Mouse (Mus musculus) olfactory bulb, adult 2 months (tissue): Measurements from ENCODE around the gene Fign. TPM values are rescaled to one million over a fixed set of nuclear protein-coding genes. Genes with fewer than 3 reads are reported as not detected.

Experiments used
- H3K27ac ChIP-seq: fragments of 200-500 bp; 2 replicates; pipeline ENCODE4 v1.5.1; 2012; ENCODE audit warnings: low read depth, low read length; ENCODE audit not compliant: insufficient read depth
- H3K4me1 ChIP-seq: fragments of 200-500 bp; 2 replicates; pipeline ENCODE4 v1.6.1; 2012; ENCODE audit warnings: low read length; ENCODE audit not compliant: control insufficient read depth, insufficient read depth
- H3K4me3 ChIP-seq: fragments of 200-500 bp; 2 replicates; pipeline ENCODE4 v1.5.1; 2012; ENCODE audit warnings: mild to moderate bottlenecking, low read depth, low read length, moderate library complexity; ENCODE audit not compliant: insufficient read depth
- CTCF ChIP-seq: fragments of 200-500 bp; IDR thresholded peaks from 2 replicates; pipeline ENCODE4 v1.5.1; 2012; ENCODE audit warnings: low read depth, mild to moderate bottlenecking, low read length, moderate library complexity; ENCODE audit not compliant: insufficient read depth
- POLR2A ChIP-seq: fragments of 200-500 bp; IDR thresholded peaks from 2 replicates; pipeline ENCODE4 v1.6.1; 2012; ENCODE audit warnings: mild to moderate bottlenecking, low read depth, low read length, moderate library complexity; ENCODE audit not compliant: insufficient read depth
- WGBS: fragments of 180-500 bp; shearing (Covaris S2); methylation state at CpG from one replicate; pipeline ENCODE4 v1.1.7; 2018; 5-methylcytosine and 5-hydroxymethylcytosine counted together
- polyA plus RNA-seq: library from polyadenylated mRNA; stranded (reverse); fragments of >200 nt; gene quantifications from 2 replicates; pipeline ENCODE4 v1.2.4, GENCODE M21; 2012; ENCODE audit warnings: low replicate concordance; ENCODE audit not compliant: missing spikeins, insufficient read depth, insufficient read length

Gene Fign
- polyA plus RNA-seq, result not detected in 2 replicates

- TF ChIP-seq POLR2A, result no peak
- no peak for TF ChIP-seq CTCF
- H3K4me1 ChIP-seq, result peaks cover 6% of the 10 kb centered on the region
- peak within 1 kb of the TSS; percentile 64 for H3K4me3 ChIP-seq
- H3K27ac ChIP-seq, result no peak within 1 kb of the TSS
- under 1% methylated on average over 67 of the region's 85 CpGs for WGBS
Measured at GRCm38 (mm10) chr2:64097937-64098617, at the start of gene Fign. Fign (minus strand) TSS chr2:64098038.

- Histone ChIP-seq H3K4me1 (no peaks in the 10 kb centered on the region), H3K4me3 (no peak overlapping the region), H3K27ac (no peak overlapping the region)
- 91% methylated on average over 4 of the region's 4 CpGs for whole genome bisulfite sequencing
- TF ChIP-seq POLR2A, result no peak
- no peak for TF ChIP-seq CTCF
Measured at GRCm38 (mm10) chr2:64133597-64133996, 35.8 kb upstream of the Fign start.

GRCm38 (mm10) chr2:64120495-64120894 lies 22.7 kb upstream of the Fign start:
- TF ChIP-seq POLR2A, result no peak
- TF ChIP-seq CTCF, result no peak
- Histone ChIP-seq H3K27ac (no peak overlapping the region), H3K4me1 (no peaks in the 10 kb centered on the region), H3K4me3 (no peak overlapping the region)
- WGBS, result 91% methylated on average over 5 of the region's 5 CpGs

GRCm38 (mm10) chr2:64116613-64117012 lies 18.8 kb upstream of the Fign start:
- no peak overlapping the region for H3K4me3 ChIP-seq
- no peaks in the 10 kb centered on the region for H3K4me1 ChIP-seq
- TF ChIP-seq CTCF, result no peak
- no peak for TF ChIP-seq POLR2A
- 55% methylated on average over 7 of the region's 7 CpGs for WGBS
- no peak overlapping the region for H3K27ac ChIP-seq

- Histone ChIP-seq H3K4me3 (no peak overlapping the region), H3K27ac (no peak overlapping the region), H3K4me1 (no peaks in the 10 kb centered on the region)
- TF ChIP-seq CTCF (no peak), POLR2A (no peak)
- WGBS, result 48% methylated on average over 3 of the region's 3 CpGs
Measured at GRCm38 (mm10) chr2:64111133-64111532, 13.3 kb upstream of the Fign start.

GRCm38 (mm10) chr2:64109860-64110259 lies 12.0 kb upstream of the Fign start:
- TF ChIP-seq CTCF, result no peak
- TF ChIP-seq POLR2A, result no peak
- WGBS, result 82% methylated on average over 4 of the region's 4 CpGs

GRCm38 (mm10) chr2:64108040-64108439 lies 10.2 kb upstream of the Fign start:
- no peak for TF ChIP-seq POLR2A
- no peak for TF ChIP-seq CTCF
- Histone ChIP-seq H3K4me3 (no peak overlapping the region), H3K27ac (no peak overlapping the region), H3K4me1 (no peaks in the 10 kb centered on the region)
- 80% methylated on average over 8 of the region's 8 CpGs for WGBS

More at GRCm38 (mm10) chr2:64109860-64110259, 12.0 kb upstream of the Fign start:
- H3K4me1 ChIP-seq, result no peaks in the 10 kb centered on the region
- H3K27ac ChIP-seq, result no peak overlapping the region
- no peak overlapping the region for H3K4me3 ChIP-seq

- TF ChIP-seq POLR2A, result no peak
- peak; percentile 14; the same call in 1 of the 2 replicates for TF ChIP-seq CTCF
- Histone ChIP-seq H3K4me1 (peaks cover 6% of the 10 kb centered on the region), H3K4me3 (peak overlapping the region; percentile 64), H3K27ac (no peak overlapping the region)
- 15% methylated on average over 21 of the region's 21 CpGs for WGBS
Measured at GRCm38 (mm10) chr2:64098618-64099320, 931 bp upstream of the Fign start.
